Mouse (Mus musculus) liver, postnatal 0 days (tissue): Measurements from ENCODE around the gene B3galt1. TPM values are rescaled to one million over a fixed set of nuclear protein-coding genes. Genes with fewer than 3 reads are reported as not detected.

Experiments
- ATAC-seq: fragments of 200-750 bp; cut with Nextera tagmentation; 2 replicates; pipeline ENCODE4 v1.8.0; 2017; ENCODE audit warnings: mild to moderate bottlenecking, moderate library complexity
- DNase-seq: peaks from one replicate; pipeline ENCODE4 v3.0.0-alpha.2; 2016
- H3K27ac ChIP-seq: fragments of 300-500 bp; sonication (generic); 2 replicates; pipeline ENCODE4 v1.5.1; 2014; ENCODE audit warnings: antibody characterized with exemption, moderate library complexity, mild to moderate bottlenecking, low read depth
- H3K27me3 ChIP-seq: fragments of 300-500 bp; sonication (generic); 2 replicates; pipeline ENCODE4 v1.6.1; 2014; ENCODE audit warnings: low read length, control low read depth, mixed read lengths; ENCODE audit not compliant: insufficient read depth
- H3K36me3 ChIP-seq: fragments of 300-500 bp; sonication (generic); replicated peaks from 2 replicates; pipeline ENCODE4 v1.6.1; 2014; ENCODE audit warnings: mild to moderate bottlenecking, control low read depth, low read length, moderate library complexity, mixed read lengths; ENCODE audit not compliant: insufficient read depth
- H3K4me1 ChIP-seq: fragments of 300-500 bp; sonication (generic); 2 replicates; pipeline ENCODE4 v1.6.1; 2014; ENCODE audit warnings: antibody characterized with exemption, mild to moderate bottlenecking, control low read depth; ENCODE audit not compliant: insufficient read depth
- H3K4me2 ChIP-seq: fragments of 300-500 bp; sonication (generic); 2 replicates; pipeline ENCODE4 v1.6.1; 2014; ENCODE audit warnings: low read depth, mild to moderate bottlenecking, low read length, moderate library complexity, mixed read lengths
- H3K4me3 ChIP-seq: fragments of 300-500 bp; sonication (generic); 2 replicates; pipeline ENCODE4 v1.5.1; 2014; ENCODE audit warnings: low read depth, low read length
- H3K9ac ChIP-seq: fragments of 300-500 bp; sonication (generic); replicated peaks from 2 replicates; pipeline ENCODE4 v1.6.1; 2014; ENCODE audit warnings: mild to moderate bottlenecking, moderate library complexity
- H3K9me3 ChIP-seq: fragments of 300-500 bp; sonication (generic); 2 replicates; pipeline ENCODE4 v1.6.1; 2016; ENCODE audit warnings: mild to moderate bottlenecking, control low read depth, low read length, mixed read lengths
- CTCF ChIP-seq: sonication (generic); IDR thresholded peaks from 2 replicates; pipeline ENCODE4 v1.5.1; 2016; ENCODE audit warnings: antibody characterized with exemption, low read depth
- EP300 ChIP-seq: IDR thresholded peaks from 2 replicates; pipeline ENCODE4 v1.6.1; 2016; ENCODE audit warnings: antibody characterized with exemption, low read depth, mild to moderate bottlenecking
- WGBS: fragments of 180-500 bp; shearing (Covaris S2); extraction: QIAGEN DNeasy Blood & Tissue Kit; methylation state at CpG from one replicate; pipeline ENCODE4 v1.1.7; 2014; ENCODE audit not compliant: insufficient replicate concordance; 5-methylcytosine and 5-hydroxymethylcytosine counted together
- polyA plus RNA-seq: library from polyadenylated mRNA; unstranded; fragments of >200 nt; fragmentation: Nextera tagmentation; extraction: Ambion mirVana; gene quantifications from 2 replicates; pipeline ENCODE4 v1.2.1, GENCODE M21; 2015

The B3galt1 gene
- 2.0 and 2.4 TPM in 2 replicates for polyA plus RNA-seq

DNA sequence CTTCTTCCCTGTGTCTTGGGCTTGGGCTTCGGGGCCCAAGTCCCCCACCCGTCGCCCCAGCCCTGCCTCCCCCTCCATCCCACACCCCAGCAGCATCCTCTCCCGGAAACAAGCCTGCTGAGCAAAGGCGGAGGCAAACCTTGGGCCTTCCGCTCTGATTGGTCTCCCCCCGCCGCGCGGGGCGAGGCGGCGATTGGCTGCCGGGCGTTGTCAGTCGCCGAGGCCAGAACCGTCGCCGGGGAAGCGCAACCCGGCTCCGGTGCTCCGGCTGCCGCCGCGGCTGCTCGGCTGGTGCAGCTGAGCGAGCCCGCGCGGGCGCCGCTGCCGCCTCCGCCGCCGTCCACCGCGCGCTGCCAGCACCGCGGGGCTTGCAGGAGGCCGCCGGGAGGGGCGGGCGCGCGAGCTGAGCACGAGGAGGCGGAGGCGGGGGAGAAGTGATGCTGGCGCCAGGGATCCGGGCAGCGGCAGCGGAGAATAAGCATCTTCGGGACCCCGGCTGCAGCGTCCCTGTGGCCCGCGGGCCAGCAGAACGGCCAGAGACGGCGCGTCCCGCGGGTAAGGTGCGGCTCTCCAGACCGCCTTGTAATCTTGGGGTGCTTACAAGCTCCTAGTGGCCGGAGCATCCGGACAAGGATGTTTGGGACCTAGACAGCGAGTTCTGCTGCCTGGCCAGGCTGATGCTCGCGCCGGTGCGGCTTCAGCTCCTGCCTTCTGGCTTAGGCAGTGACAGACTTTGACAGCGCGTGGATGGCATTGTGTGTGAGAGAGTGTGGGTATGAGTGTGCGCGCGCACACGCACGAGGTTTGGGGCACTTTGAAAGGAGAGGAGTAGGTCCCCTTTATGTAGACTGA, at the start of gene B3galt1:
Gene B3galt1, plus strand, starts transcription at position 392 of the 852 bp plus-strand sequence.
- Histone ChIP-seq H3K4me2 (peak within 1 kb of the TSS; percentile 65), H3K4me3 (peak within 1 kb of the TSS; percentile 49), H3K27ac (no peak within 1 kb of the TSS), H3K27me3 (peaks cover 27% of the 10 kb centered on the region), H3K4me1 (no peaks in the 10 kb centered on the region), H3K9me3 (no peaks in the 10 kb centered on the region), H3K9ac (0 out of 2 replicates have a peak within 1 kb of the TSS, but pooled peaks have one; percentile 21), H3K36me3 (no peaks in the 10 kb centered on the region)
- TF ChIP-seq CTCF, result no peak
- TF ChIP-seq EP300, result no peak
- DNase-seq (peak; percentile 59), ATAC-seq (peak; percentile 88)
- WGBS, result 1% methylated on average over 78 of the region's 83 CpGs

DNA sequence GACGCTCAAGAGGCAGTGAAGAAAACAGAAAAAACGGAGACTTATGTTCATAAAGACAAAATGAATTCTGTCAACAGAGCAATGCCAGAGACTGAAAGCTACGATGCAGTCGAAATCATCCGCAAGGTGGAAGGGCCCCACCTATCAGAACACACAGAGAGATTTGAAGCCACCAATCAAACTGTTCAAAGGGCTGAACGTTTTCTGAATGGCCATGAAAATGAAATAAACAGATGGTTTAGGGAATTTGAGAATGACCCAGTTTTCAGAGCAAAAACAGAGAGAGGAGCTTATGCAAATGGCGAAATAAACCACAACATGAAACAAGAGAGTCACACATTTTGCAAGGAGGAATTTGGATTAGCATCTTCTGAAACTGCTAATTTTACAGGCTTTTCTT, 49.3 kb upstream of the B3galt1 start:
- ATAC-seq (no peak), DNase-seq (no peak)
- no peak overlapping the region for H3K9ac ChIP-seq
- H3K4me2 ChIP-seq, result no peak overlapping the region
- no peaks in the 10 kb centered on the region for H3K36me3 ChIP-seq
- H3K9me3 ChIP-seq, result no peaks in the 10 kb centered on the region
- WGBS, result 79% methylated on average over 7 of the region's 7 CpGs
- no peak overlapping the region for H3K27ac ChIP-seq
- TF ChIP-seq EP300 (no peak), CTCF (no peak)
- no peaks in the 10 kb centered on the region for H3K4me1 ChIP-seq
- H3K4me3 ChIP-seq, result no peak overlapping the region
- H3K27me3 ChIP-seq, result no peaks in the 10 kb centered on the region

DNA sequence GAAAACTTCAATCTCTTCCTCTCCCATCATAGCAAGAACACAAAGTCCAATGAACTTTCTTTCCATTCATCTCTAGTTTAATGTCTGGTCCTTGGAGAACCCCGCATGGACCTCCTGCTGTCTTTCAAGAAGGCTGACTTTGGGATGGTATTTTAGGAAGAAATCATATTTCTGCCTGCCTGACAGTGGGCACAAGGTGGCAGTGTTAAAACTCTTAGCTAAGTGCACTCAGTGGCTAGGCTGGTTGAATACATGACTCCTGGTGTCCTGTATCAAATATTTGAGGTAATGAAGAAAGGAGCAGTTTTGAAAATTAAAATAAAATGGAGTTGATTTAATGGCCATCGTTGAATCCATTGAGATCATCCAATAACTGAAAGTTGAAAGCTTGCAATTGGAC, 30.3 kb upstream of the B3galt1 start:
- no peaks in the 10 kb centered on the region for H3K9me3 ChIP-seq
- 84% methylated on average over 2 of the region's 2 CpGs for WGBS
- no peaks in the 10 kb centered on the region for H3K27me3 ChIP-seq

DNA sequence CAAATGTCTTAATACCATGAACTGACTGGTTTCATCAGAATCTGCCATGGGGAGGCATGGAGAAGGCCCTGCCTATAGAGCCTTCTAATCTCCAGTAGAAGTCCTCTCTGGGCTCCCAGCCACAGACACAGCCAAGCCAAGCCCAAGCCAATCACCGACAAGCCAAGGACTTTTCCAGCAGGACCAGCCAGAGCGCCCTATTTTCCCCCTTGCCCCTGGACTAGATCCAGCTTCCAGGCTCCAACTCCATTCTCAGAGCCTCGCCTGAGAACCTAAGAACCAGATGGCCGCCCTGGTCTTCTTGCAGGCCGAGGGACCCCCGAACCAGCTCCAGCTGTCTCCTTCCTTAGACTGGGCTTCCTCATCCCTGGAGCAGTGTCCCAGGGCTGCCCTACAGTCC, 26.2 kb upstream of the B3galt1 start:
- no peak overlapping the region for H3K9ac ChIP-seq
- no peaks in the 10 kb centered on the region for H3K27me3 ChIP-seq
- H3K9me3 ChIP-seq, result no peaks in the 10 kb centered on the region
- H3K36me3 ChIP-seq, result no peaks in the 10 kb centered on the region
- H3K27ac ChIP-seq, result no peak overlapping the region
- no peak for ATAC-seq
- no peak overlapping the region for H3K4me3 ChIP-seq
- H3K4me1 ChIP-seq, result no peaks in the 10 kb centered on the region
- WGBS, result 75% methylated on average over 6 of the region's 6 CpGs
- no peak overlapping the region for H3K4me2 ChIP-seq
- DNase-seq, result no peak
- TF ChIP-seq CTCF (no peak), EP300 (no peak)

More for the DNA sequence above, 30.3 kb upstream of the B3galt1 start:
- H3K4me2 ChIP-seq, result no peak overlapping the region
- no peak overlapping the region for H3K4me3 ChIP-seq
- H3K4me1 ChIP-seq, result no peaks in the 10 kb centered on the region
- 0 out of 2 replicates have a peak, but pooled peaks have one; percentile 7 for TF ChIP-seq CTCF
- no peak for TF ChIP-seq EP300
- no peak for DNase-seq
- H3K36me3 ChIP-seq, result no peaks in the 10 kb centered on the region
- H3K27ac ChIP-seq, result no peak overlapping the region
- ATAC-seq, result no peak
- H3K9ac ChIP-seq, result no peak overlapping the region

DNA sequence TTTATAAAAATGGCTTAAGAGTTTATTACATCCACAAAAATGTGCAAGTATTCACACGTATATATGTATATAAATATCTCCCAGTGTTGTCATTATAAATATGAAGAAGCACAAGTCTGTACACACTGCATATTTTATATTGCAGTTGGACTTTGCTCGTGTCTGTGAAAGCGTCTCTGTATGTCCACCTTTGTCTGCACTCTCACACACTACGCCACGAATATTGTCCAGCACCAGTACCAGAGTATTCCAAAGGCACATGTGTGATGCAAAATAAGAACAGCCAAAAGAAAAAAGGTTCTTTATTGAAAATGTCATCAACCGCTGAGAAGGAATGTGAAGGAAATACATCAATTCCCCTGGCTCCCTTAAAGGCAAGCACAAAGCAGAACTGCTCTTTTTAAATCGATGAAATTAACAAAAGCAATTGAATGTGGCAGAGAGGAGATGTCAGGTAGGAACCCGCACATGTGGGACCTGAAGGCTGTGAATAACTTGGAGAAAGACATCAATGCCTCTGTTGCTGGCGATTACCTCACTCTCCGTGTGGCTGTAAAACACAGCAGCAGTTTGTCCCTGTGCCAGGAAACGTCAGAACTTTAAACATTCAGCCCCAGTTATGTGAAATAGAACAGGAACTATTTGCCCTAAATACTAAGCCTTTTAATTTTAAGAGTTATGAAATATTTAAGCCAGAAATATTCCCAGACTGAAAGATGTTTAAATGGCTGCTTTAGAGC, 23.5 kb upstream of the B3galt1 start:
- DNase-seq (no peak), ATAC-seq (no peak)
- Histone ChIP-seq H3K27me3 (no peaks in the 10 kb centered on the region), H3K4me1 (no peaks in the 10 kb centered on the region), H3K4me3 (no peak overlapping the region), H3K27ac (no peak overlapping the region), H3K36me3 (no peaks in the 10 kb centered on the region), H3K4me2 (no peak overlapping the region), H3K9me3 (no peaks in the 10 kb centered on the region), H3K9ac (no peak overlapping the region)
- TF ChIP-seq CTCF (no peak), EP300 (no peak)
- 74% methylated on average over 11 of the region's 11 CpGs for WGBS

DNA sequence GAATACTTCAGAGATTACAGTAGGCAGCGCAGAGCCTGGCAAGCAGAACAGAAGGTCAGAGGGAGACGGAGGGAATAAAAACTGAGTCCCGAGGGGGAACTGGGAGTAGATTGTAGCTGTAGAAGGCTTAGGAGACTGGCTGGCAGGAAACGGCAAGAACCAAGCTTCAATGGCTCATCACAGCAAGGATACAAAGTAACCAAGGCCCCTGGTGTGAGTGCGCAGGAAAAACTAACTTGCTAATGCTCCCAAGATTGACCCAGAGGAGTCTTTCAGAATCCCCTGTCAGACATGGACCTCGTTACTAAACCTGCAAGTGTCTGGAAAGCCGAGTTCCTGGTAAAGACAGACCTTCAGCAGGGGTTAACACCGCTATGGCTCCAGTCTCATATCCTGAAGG, 21.2 kb upstream of the B3galt1 start:
- no peaks in the 10 kb centered on the region for H3K9me3 ChIP-seq
- no peak for TF ChIP-seq CTCF
- TF ChIP-seq EP300, result no peak
- 64% methylated on average over 8 of the region's 8 CpGs for WGBS

More for the DNA sequence above, 21.2 kb upstream of the B3galt1 start:
- H3K4me1 ChIP-seq, result no peaks in the 10 kb centered on the region
- no peak overlapping the region for H3K4me2 ChIP-seq
- H3K27me3 ChIP-seq, result no peaks in the 10 kb centered on the region
- H3K36me3 ChIP-seq, result no peaks in the 10 kb centered on the region
- no peak for DNase-seq
- H3K9ac ChIP-seq, result no peak overlapping the region
- no peak for ATAC-seq
- no peak overlapping the region for H3K4me3 ChIP-seq
- no peak overlapping the region for H3K27ac ChIP-seq
